Mouse (Mus musculus) cerebellum, adult 9-10 months (tissue): ENCODE results near the gene Aaed1.

Source experiments
- DNase-seq: peaks from one replicate; pipeline ENCODE4 v3.0.0; 2022

Aaed1 gene

DNA sequence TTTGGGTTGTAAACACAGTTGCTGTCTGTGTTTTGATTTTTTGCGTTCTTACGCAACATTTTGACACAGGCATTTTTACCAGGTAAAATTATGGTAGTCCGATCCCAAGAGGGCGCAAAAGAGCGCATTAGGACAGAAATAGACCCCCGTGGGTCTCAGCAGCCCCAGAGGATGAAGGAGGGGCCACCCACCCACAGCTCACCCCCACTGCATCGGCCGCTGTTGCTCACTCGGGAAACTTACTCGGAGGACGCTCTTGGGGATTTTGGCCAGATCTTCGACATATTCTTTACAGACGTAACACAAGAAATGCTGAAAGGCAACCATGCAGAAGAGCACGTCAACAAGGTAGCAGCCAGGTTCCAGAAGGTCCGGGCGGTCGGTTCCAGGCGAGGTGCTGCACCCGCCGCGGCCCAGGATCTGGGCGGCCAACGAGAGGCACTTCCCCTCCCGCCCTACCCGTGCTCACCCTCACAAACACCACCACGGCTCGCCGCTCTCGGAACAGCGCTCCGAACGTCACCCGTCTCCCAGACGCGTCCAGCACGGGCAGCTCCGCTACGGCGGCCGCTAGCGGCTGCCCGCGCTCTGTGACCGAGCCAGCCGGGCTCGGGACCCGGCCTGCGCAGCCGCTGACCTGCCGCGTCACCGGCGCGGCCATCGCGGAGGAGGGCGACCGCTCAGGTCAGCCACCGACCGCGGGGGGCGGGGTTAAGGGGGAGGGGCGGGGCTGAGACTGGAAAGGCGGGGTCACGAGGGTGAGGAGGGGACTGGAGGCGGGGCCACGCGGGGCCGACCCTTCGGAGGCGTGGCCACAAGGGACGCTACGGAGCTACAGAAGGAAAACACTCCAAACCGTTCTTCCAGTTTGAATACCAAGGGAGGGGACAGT is at the start of gene Aaed1:
TSS of gene Aaed1 (minus strand) at position 687 of the 892 bp plus-strand sequence.
- peak; percentile 92 for DNase-seq

DNA sequence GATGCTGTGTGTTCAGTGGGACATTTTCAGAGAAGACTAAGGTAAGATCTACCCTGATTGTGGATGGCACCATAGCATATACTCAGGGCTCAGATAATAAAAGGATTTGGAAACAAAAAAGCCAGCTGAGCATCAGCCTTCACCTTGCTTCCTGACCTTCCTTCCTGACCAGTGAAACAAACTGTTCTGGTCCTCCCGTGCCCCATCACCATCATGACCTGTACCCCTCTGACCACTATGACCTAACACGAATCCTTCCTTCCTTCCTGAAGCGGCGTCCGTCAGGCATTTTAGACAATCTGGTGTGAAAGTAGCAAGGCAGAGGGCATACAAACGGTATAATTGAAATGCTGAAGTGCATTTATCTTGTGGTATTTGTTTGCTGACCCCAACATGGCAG is 49.6 kb upstream of the Aaed1 start:
- no peak for DNase-seq

DNA sequence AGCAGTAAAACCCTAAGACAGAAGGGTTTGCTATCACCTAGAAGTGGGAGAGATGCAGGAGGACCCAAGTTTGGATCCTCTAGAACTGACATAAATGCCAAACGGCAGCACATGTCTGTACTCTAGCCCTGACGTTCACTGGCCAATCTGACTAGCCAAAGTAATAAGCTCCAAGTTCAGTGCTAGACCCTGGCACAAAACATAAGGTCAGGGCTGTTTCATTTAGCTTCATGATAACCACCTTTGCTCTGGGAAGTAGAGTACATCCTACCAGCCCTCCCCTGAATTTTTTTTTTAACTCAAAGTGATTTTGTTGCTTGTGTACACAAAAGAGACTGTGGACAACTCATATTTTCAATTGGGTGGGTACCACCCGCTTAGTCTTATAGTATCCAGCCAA is 48.5 kb upstream of the Aaed1 start:
- no peak for DNase-seq

DNA sequence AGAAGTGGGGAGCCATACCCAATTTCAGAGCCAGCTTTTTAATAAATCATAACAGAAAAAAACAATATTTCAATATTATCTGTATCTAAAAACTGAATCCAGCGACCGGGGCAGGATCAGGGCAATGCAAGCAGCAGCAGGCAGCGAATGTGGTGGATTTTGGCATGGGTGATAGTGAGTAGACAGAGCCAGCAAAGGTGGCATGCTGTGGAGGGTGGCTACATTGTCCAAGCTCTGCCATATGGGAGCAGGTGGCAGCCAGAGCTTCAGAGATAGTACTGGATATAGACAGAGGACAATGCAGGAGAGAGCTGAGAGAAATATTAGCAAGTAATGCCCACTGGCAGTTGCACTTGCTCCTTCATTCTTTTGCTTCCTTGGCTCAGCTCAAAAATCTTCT is 47.2 kb upstream of the Aaed1 start:
- peak; percentile 94 for DNase-seq

DNA sequence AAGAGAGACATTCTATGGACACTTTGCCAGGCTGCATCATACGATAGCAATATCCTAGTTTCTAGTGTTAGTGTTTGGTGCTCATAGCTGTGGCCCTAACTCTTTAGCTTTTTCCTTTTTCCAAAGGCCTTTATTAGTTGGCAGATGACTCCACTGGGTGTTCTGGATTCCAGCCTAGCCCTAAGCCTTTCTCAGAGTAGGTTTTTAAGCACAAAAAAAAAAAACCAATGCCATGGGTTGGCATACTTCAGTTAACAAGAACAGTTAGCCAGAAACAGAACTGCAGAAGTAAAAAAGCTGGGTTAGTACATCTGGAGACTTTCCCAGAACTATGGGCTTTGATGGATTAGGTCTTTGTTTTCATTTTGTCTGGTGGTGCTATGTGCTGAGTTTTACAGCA is 46.0 kb upstream of the Aaed1 start:
- peak; percentile 67 for DNase-seq

DNA sequence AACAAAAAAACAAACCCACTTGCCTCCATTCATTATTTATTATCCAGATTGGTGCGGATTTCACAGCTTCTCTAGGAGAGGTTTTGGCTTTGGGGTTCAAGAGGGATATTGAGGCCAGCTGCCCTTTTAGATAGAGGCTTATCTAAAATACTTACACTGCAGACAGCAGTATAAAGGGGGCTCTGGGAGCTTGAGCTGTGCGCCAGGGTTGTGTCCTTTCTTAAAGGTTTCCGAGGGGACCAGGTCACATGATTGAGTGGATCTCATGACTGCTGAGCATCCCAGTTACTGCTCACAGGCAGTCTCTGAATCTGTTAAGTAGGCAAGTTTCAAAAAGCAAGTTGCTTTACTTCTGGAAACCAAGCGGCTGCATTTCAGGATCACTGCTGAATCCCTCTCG is 44.9 kb upstream of the Aaed1 start:
- no peak for DNase-seq

DNA sequence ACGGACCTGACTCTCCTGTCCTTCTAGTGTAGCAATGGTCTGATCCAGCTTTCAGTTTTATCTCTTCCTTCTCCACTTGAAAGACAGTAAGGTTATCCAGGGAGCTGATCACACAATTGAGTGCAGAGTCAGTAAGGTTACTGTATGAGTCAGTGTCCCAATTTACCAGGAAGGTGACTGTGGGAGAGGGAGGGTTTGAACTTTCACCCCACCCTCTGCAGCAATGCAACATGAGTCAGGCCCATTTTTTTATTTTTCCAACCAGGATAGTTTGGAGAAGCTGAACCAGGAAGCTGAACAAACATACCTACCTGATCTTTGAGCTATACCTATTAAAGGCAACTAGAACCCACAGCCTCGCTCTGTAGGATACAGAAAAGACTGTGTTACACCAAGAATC is 37.0 kb upstream of the Aaed1 start:
- no peak for DNase-seq

DNA sequence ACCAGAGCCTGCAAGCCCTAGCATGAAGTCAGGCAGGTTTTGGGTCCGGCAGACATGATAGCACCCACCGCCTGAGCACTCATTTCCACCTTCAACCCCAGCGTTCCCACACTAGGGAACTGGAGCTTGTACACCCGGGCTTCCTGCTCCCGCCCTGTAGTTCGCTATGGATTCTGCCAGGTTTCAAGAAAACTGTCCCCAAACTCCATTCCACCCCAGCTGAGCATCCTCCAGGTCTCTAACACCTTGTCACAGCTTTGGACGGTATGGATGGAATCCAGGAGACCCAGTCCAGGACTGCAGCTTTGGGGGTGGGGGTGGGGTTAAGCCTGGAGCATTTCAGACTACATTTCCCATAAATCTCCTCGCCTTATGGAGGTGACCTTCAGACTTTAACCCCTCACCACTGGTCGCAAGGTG is 31.6 kb upstream of the Aaed1 start:
- peak; percentile 72 for DNase-seq

DNA sequence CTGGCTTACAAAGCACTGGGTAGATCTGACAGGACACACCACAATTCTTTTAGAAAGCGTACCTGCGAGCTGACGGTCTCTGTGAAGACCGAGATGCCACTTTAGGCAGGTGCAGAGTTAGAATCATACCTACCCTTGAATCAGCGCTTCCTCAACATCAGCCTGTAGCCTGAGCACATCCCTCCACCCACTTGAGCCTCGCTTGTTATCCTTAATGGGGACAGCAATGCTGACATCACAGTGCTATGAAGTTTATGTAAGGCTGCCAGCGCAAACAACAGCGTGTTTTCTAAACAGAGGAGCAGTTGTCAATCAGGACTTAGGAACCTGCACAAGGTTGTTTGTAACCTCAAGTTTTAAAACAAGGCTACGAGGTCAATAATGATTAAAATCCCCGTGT is 31.1 kb upstream of the Aaed1 start:
- peak; percentile 68 for DNase-seq

DNA sequence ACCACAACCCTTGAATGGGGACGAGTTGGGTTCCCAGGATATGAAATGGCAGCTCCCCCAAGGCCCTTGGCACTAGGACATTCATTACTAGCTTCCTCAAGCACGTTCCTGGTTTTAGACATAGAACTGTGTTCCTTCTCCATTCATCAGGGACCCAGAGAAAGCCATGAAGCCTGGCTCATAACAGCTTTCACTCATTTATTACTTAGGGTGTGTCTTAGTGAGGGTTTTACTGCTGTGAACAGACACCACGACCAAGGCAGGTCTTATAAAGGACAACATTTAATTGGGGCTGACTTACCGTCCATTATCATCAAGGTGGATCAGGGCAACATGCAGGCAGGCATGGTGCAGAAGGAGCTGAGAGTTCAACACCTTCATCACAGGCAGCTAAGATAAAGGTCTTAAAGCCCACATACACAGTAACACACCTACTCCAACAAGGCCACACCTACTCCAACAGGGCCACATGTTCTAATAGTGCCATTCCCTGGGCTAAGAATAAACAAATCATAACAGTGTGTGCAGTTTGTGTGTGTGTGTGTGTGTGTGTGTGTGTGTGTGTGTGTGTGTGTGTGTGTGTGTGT is 23.1 kb upstream of the Aaed1 start:
- no peak for DNase-seq

DNA sequence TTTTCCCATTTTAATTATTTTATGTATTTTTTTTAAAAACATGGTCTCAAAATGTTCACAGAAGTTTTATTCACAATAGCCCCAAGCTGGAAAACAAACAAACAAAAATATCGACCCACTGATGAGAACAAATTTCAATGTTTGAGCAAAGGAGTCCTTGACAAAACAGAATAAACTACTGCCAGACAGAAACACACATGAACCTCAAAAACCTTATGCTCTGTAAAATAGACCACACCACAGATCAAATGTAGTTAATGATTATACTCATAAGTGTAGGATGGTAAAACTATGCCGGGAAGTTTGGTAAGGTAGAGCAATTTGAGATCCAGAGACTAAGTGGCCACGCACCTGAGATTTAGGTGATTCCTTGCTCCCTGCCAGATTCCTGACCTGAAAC is 20.6 kb upstream of the Aaed1 start:
- no peak for DNase-seq

DNA sequence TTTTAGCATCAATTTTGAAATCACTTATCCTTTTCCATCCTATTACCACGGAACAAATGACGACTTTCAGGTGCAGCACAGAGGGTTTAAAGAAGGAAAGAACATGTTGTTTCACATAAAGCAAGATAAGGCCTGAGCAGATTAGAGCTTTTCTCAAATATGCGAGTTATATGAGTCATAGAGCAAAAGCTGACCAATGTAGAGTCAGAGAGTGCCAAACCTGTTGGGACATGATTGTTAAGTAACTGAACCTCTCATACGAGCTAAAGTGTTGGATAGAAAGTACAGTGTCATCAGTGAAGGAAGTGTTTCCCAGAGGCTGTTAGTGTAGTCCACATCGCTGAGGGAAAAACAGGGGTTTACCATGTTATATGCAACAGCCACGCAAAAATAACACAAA is 19.8 kb upstream of the Aaed1 start:
- DNase-seq: no peak

DNA sequence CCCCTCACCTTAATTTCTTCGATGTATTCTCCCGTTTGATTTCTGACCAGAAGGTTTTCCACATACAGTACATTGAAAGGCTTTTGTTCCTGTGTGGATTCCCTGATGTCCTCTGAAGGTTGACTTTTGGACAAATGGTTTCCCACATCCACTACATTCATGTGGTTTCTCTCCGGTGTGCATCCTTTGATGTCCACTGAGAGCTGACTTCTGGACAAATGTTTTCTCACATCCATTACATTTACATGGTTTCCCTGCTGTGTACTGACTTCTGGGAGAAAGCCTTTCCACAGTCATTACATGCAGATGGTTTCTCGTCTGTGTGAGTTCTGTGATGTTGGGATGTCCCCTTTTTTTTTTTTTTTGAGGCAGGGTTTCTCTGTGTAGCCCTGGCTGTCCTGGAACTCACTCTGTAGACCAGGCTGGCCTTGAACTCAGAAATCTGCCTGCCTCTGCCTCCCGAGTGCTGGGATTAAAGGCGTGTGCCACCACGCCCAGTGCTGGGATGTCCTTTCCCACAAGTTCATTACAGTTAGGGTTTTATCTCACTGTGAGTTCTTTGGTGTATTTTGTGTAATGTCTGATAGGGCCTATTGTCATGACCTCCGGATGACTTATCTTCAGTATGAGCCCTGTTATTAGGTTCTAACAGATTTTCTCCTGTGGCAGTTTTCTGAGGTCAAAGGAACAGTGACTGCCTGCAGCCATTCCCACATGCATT is 10.2 kb upstream of the Aaed1 start:
- DNase-seq: no peak

DNA sequence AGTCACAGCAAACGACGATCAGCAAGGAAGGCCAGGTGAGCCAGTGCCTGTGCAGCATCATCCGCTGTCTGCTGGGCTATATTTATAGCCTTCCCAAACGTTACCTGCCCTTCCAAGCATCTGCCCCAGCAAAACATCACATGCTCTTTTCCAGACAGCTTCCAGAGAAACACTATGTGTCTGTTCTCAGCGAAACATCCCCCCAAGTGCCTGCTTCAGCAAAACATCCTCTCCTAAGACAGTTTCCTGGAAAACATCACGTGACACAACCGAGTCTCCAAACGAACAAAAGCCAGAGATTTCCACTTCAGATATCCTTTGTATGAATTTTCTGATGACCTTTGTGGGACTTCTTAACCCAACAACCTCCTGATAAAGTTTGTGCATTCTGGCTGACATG is 7.8 kb upstream of the Aaed1 start:
- no peak for DNase-seq

DNA sequence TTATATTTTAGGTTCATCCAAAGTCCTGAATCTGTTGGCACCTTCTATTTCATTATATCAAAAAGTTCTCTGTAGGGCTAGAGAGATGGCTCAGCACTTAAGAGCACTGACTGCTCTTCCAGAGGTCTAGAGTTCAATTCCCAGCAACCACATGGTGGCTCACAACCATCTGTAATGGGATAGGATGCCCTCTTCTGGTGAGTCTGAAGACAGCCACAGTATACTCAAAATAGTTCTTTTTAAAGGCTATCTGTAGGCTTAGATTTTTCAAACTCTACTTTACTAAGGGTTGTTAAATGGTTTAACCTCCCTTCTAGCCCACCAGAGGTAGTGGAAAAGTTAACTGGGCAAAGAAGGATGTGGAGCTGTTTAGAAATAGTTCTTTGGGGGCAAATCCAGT is 7.3 kb upstream of the Aaed1 start:
- no peak for DNase-seq

DNA sequence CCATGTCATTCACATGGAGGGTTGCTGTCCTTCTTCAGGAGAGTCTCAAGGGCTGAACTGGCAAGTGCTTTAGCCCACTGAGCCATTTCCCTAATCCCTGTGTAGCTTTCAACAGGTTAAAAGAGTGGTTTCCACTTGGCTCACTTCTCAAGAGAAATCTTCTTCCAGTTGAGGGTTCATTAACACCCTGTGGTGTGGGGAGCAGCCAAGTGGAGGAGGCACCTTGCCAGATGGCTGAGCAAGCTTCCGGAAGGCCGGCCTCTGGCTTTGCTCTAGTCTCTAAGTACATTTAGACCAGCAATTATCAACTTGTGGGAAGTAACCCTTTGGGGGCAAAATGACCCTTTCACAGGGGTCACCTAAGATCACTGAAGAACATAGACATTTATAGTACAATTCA is 5.8 kb upstream of the Aaed1 start:
- no peak for DNase-seq

DNA sequence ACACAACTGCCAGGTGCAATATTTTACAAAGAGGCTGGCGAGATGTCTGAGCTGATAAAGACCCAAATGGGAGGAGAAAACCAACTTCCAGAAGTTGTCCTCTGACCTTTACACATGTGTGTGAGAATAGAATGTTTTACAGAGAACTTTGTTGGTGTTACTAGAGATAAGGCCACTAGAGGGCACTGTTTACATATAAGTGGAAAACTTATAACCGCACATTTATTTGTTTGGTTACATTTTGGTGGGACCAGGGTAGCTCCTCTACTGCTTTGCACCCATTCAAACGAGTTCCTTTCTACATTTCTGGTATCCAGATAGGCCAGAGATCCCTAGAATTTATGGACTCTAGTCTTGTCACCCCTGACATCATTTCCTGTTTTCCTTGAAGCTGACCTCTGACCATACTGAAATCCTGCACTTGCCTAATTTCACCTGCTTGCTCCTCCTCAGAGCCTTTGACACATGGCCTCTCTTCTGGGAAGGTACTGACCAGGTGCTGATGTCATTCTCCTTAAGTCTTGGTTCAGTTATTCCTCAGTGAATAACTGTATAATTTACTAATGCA is 3.1 kb upstream of the Aaed1 start:
- DNase-seq: peak; percentile 83

DNA sequence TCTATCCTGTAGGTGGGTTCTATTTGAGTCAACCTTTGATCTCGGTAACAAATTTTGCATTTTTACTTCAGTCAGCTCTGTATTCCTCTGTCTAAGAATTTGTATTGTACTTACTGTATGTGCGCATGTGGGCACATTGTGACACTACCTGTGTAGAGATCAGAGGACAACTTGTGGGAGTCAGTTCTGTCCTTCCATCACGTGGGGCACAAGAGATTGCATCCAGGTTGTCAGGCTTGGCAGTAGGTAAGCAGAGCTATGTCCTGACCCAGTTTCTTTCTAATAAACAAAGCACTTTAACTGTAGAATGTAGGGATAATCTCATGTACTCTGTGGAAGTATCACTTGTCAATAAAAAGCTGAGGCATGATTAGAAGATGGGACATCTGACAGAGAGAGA is 1.5 kb upstream of the Aaed1 start:
- DNase-seq: no peak

DNA sequence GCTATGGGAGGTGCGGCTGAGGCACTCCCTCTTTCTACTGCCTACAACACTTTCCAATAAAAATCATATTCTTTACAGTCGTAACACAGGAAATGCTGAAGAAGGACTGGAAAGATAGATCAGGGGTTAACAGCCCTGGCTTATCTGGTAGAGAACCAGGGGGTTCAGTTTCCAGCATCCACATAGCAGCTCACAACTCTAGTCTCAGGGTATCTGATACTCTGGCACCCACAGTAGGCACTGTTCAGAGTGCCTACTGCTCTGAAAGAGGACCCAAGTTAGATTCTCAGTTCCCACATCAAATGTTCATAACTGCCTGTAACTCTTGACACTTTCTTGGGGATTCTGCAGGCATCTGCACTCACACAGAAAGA is 393 bp upstream of the Aaed1 start:
- DNase-seq: no peak

DNA sequence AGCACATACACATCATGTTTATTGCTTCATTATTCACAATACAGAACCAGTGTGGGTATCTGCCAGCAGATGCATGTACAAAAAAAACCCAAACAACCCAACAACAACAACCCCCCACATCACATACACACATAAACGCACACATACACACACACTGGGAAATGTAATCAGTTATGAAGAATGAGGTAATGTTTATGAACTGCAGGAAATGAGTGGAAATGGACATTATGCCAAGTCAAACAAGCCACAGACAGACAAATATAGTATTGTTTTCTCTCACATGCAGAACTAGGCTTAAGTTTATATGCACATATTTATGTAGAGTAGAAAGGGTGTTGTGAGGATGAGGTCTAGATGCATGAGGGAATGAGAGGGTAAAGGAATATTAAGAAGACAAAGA is 1.2 kb downstream of the Aaed1 start:
- DNase-seq: peak; percentile 63

DNA sequence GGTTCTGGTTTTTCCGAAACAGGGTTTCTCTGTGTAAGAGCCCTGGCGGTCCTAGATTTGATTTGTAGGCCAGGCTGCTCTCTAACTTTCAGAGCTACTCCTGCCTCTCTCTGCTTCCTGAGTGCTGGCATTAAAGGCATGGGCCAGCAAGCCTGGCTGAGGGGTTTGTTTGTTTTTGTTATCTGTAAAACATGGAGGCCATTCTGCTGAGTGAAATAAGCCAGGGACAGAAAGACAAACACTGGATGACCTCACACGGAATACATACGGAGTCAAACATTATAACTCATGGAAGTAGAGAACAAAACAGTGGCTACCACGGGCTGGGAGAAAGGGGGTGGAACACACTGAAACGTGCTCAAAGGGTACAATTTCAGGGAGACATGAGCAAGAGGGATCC is 1.9 kb downstream of the Aaed1 start:
- no peak for DNase-seq

DNA sequence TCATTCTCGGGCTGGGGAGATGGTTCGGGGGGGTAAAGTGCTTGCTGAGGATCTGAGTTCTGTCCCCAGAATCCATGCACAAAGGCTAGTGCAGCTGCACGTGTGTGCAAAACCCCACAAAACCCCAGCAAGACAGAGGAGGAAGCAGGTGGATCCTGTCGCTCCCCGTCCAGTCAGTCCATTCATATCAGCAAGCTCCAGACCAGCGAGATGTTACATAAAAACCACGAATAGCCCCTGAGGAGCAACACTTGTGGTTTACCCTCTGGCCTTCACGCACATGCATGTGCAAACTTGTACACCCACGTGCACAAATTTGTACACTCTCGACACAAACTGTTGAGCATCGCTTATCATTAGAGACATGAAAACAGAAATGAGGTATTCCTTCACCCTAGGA is 2.7 kb downstream of the Aaed1 start:
- no peak for DNase-seq

DNA sequence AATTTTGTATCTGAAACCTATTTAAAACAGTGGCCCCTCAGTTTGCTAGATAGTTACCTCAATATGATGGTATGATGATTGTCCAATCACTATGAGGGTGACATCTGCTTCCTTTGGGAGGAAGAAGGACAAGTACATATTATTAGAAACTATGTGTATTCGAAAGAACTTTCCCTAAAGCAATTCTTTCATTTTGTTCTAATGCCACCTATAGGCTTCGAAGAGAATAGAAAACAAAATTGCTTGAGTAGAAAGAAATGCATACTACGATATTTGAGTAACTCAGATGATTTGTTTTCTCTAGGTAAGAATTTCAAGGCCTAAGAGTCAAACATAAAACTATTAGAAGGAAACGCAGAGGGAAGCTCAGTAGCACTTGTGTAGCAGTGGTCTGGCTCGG is 3.5 kb downstream of the Aaed1 start:
- DNase-seq: no peak

DNA sequence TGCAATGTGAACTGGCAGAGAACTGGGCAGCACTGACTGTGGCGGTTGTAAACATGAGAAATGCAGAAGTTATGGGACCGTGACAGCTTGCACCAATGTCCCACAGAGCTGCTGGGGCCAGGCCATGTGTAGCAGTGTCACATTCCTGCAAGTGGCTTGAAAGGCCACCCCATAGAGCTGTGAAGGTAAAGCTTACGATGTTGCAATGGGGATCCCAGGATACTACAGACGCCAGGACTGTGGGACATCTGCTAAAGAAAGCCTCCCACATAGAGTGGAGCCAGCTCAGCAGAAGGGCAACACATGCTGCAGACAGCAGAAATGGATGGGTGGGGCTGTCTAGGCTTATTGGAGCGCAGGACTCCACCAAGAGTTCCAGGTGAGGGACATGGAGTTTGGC is 5.0 kb downstream of the Aaed1 start:
- DNase-seq: peak; percentile 78
